Mouse (Mus musculus): ENCODE results near the gene Acat3. TPM values are rescaled to one million over a fixed set of nuclear protein-coding genes. Genes with fewer than 3 reads are reported as not detected.
"Not testable (repeated sequence)": the region's sequence is repeated elsewhere in the genome, so short reads cannot be mapped to it uniquely, and the experiment has no call there.

Gene Acat3
- total RNA-seq, 2 experiments from 2014 or later = 0.29 to 0.31 TPM

DNA sequence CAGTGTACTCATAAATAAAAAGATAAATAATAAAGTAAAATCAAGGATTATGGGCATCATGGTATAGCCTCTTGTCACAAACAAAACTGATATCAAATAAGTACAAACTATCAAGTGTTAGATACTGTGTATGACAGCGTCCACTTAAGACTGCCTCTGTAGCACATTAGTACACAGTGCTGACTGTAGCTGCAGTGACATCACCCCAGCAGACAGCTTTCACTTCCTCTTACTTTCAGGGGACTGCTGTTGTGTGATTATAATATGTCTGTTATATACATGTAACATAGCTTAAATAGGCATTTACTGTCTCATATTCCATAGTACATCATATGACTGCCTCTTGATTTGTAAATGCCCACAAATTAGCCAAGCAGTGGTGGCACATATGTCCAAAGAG lies 19.3 kb downstream of the Acat3 start:
- intact Hi-C loops (cut with DNase I) = no loop called here
- no peak for DNase-seq

GRCm38 (mm10) chr17:12916588-12917380 lies 23.6 kb downstream of the Acat3 start:
- DNase-seq = no peak
- intact Hi-C loops (cut with DNase I) = loop anchor here (2.0 kb wide), 1 partner anchor 76 kb away; no protein-coding TSS in a partner anchor

GRCm38 (mm10) chr17:12915881-12916583 lies 24.4 kb downstream of the Acat3 start, which contains the start of gene Mrpl18:
Gene Mrpl18 (minus strand): TSS chr17:12916345.
- intact Hi-C loops (cut with DNase I) = loop anchor here (2.0 kb wide), 1 partner anchor 77 kb away; no protein-coding TSS in a partner anchor
- DNase-seq = peak; percentile 97 to 98

DNA sequence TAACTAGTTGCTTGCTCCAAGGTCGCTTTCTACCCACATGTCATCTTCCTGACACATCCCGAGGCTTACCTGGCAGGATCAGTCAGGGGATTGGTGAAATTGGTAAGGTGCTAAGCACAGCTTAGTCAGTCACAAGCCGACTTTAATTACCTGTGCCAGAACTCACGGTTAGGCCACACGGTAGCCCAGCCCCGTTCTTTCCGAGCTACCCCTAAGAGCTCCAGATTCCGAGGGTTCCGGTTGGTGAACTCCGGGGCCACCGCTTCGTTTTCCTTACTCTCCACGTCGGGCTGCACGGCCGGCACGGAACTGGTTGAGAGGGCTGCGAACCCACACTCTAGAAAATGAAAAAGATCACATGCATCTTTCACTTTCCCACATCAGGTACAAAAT lies 24.9 kb downstream of the Acat3 start, which contains the start of gene Tcp1:
Gene Tcp1, plus strand, starts transcription at position 214 of the 393 bp plus-strand sequence.
- intact Hi-C loops (cut with DNase I) = no loop called here
- peak in 1 of 2 experiments; percentile 7 for DNase-seq

GRCm38 (mm10) chr17:12910391-12910790 lies 30.0 kb downstream of the Acat3 start:
- DNase-seq = no peak
- intact Hi-C loops (cut with DNase I) = no loop called here

DNA sequence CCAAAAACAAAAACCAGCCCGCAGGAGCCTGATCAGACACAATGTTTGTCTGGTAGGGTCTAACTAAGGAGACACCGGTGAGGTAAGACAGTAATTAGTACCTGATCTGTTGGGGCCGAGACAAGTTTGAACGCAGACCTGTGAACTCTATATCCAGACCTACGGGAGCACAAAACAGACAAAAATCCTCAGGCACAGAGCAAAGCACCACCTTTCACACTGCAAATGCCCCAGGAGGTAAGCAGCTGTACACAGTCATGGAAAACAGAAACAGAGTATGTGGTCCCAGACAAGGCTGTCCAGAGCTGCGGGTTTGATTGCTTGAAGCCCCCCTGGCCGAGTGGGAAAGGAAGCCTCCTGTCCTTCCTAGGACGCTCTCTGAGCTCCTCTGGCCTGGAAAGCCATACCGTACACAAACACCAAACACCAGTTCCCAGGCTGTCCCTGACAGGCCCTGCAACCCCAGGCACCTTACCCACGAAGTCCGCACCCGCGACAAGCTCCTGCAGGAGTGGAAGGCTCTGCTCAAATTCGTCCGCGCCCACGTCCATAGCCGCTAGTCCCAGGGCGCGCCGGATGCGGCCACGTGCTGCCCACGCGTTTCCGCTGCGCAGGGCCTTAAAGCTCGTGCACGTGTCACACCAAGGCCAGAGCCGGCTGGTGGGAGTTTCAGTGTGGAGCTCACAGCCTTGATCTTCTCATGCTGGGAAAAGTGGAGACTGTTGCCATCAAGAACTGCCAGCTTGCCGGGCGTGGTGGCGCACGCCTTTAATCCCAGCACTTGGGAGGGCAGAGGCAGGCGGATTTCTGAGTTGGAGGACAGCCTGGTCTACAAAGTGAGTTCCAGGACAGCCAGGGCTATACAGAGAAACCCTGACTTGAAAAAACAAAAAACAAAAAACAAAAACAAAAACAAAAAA lies 30.8 kb downstream of the Acat3 start, which contains the start of gene Pnldc1:
Gene Pnldc1, minus strand, starts transcription at position 870 of the 920 bp plus-strand sequence.
- DNase-seq = peak in 1 of 2 experiments; percentile 18
- intact Hi-C loops (cut with DNase I) = no loop called here

- intact Hi-C loops (cut with DNase I) = no loop called here
- DNase-seq = no peak
Observed at GRCm38 (mm10) chr17:12906436-12906835, 34.0 kb downstream of the Acat3 start.

DNA sequence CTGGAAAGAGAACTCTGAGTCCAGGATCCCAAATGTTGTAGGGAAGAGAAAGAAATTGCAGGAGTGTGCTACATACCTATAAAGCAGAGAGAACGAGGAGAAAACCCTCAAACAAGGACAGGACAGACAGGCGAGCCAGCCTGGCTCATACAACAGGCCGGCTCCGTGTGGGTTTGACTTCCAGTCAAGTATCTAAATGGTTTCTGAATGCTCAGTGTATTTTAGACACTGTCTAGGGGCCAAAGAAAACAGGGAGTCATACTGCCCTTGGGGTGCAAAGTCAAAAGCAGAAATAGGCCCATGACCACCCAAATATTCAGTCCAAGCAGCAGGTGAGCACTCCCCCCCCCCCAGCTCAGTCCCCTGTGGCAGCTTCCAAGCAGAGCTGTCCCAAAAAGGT lies 34.6 kb downstream of the Acat3 start:
- intact Hi-C loops (cut with DNase I) = no loop called here
- DNase-seq = no peak

DNA sequence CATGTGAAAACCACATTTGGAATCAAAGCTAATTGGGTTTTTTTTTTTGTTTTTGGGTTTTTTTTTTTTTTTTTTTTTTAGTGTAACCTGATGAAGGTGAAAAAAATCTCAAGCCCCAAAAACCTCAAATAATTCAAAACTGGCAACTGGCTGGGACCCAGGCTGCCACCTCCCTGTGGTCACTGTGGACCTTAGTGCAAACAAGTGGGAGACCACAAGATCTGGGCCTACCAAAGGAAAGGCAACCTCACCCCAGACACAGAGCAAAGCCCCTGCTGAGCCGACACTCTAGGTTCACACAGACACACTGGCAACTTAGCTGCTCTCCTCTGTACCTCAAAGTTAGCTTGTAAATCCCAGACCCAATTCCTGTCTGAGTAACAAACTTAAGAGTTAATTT lies 36.1 kb downstream of the Acat3 start:
- intact Hi-C loops (cut with DNase I) = no loop called here
- no peak for DNase-seq

- DNase-seq = no peak
- intact Hi-C loops (cut with DNase I) = no loop called here
Observed at GRCm38 (mm10) chr17:12903372-12904333, 36.7 kb downstream of the Acat3 start.

DNA sequence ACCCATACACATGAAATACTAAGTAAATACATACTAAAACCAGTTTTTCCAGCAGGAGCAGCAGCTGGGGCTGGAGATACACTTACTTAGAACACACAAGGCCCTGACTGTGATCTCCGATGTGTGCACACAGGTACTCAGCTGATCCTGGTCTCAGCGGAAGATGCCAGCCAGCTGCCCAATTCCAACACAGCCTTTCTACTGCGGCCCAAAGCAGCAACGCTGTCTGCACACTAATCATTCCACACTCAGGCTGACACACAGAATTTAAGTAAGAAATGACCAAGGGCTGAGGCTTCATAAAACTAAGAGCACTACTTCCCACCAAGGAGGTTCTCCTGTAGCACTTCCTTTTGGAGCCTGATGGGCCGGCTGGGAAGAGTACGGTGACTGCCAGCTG lies 38.1 kb downstream of the Acat3 start:
- no peak for DNase-seq
- intact Hi-C loops (cut with DNase I) = no loop called here

DNA sequence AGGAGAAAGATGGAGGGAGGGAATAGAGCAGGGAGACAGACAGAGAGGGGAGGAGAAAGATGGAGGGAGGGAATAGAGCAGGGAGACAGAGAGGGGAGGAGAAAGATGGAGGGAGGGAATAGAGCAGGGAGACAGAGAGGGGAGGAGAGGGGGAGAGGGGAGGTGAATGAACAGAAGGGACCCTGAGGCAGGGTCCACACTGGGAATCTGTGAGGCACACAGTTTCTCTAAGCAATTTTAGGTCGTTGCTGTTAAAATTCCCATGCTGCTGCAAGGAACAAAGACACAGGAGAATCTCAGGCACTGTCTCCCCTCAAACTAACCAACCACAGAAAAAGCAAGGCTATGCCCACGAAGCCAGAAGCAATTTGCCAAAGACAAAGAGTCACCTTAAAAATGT lies 41.8 kb downstream of the Acat3 start:
- DNase-seq; intact Hi-C loops (cut with DNase I): not testable (repeated sequence)

GRCm38 (mm10) chr17:12897674-12898073 lies 42.7 kb downstream of the Acat3 start:
- DNase-seq = no peak
- intact Hi-C loops (cut with DNase I) = no loop called here

DNA sequence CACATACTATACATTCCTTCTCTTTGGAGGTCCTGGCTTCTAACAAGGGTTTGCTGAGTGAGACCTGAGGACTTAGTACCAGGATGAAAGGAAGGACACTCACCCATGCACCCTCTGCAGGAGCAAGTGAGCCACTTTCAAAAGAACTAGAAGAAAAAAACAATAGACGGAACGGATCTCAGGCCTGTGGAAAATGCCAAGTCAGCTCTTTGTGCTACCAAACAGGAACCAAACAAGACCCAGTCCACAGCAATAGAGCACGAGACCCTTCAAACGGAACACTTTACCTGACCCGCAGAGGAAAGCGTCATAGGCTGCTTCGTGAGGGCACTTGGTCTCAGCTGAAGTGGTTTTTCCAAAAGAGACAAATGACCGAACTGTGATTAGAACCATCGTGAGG lies 48.4 kb downstream of the Acat3 start:
- intact Hi-C loops (cut with DNase I) = no loop called here
- DNase-seq = no peak

GRCm38 (mm10) chr17:12891054-12891453 lies 49.3 kb downstream of the Acat3 start:
- intact Hi-C loops (cut with DNase I) = no loop called here
- DNase-seq = no peak

GRCm38 (mm10) chr17:12887021-12887775 lies 53.2 kb downstream of the Acat3 start:
- DNase-seq = peak; percentile 25 to 68
- intact Hi-C loops (cut with DNase I) = no loop called here

- DNase-seq = peak in 1 of 2 experiments; percentile 23
- intact Hi-C loops (cut with DNase I) = no loop called here
Observed at GRCm38 (mm10) chr17:12886620-12887019, 53.8 kb downstream of the Acat3 start.

DNA sequence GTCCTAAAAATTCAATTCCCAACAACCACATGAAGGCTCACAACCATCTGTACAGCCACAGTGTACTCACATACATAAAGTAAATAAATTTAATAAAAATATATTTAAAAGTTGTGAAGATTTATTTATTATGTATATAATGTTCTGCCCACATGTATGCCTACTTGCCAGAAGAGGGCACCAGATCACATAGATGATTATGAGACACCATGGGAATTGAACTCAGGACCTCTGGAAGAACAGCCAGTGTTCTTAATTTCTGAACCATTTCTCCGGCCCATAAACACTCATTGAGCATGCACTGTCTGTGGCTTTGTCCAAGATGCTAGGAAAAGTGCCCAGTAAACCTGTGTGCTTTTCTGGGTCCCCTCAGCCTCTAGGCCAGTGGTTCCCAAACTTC lies 59.2 kb downstream of the Acat3 start:
- intact Hi-C loops (cut with DNase I) = no loop called here
- DNase-seq = no peak
